Comparison of ENCODE assay signal across 7 mouse cellular contexts in the genomic region with DNA sequence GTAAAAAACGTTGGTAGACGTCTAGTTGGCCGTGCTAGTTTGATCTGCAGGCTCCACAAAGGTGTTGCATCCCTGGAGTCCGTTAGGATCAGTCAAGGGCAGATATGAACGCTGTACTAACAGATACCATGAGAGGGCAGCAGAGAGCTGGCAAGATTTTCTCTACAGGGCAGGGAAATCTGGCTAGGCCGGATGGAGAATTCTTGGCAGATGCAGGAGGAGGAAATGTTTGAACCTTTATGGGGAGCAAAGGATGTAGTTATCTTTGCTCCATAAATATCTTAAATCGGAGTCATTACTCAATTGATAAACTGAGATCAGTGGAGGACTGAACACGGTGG.
DNase-seq lines count a peak whose midpoint lies in the region; ATAC-seq and TF ChIP-seq lines count a peak whose summit lies in the region.

No protein-coding gene starts in this region.

- no peak for ATAC-seq in intestine, embryonic 14.5 days (replicated peaks; ENCODE audit: low FRiP score, low TSS enrichment, low read depth)
- peak; percentile 90 for ATAC-seq in megakaryocyte-erythroid progenitor cell, adult 5-6 weeks (replicated peaks; ENCODE audit: low FRiP score, low TSS enrichment, poor library complexity, severe bottlenecking)

- H3K4me2 ChIP-seq in intestine, embryonic 14.5 days (ENCODE audit: low read length) = no peak overlapping the region

- H3K27me3 ChIP-seq in intestine, embryonic 14.5 days (replicated peaks; ENCODE audit: control insufficient read depth, insufficient read depth, low read length) = no peaks in the 10 kb centered on the region

- H3K36me3 ChIP-seq in intestine, embryonic 14.5 days (ENCODE audit: control insufficient read depth, insufficient read depth, low read length) = no peaks in the 10 kb centered on the region

- H3K4me1 ChIP-seq in intestine, embryonic 14.5 days (replicated peaks; ENCODE audit: control insufficient read depth, insufficient read depth, low read length) = no peaks in the 10 kb centered on the region

- H3K9me3 ChIP-seq in intestine, embryonic 14.5 days (ENCODE audit: control insufficient read depth, low read length) = no peaks in the 10 kb centered on the region

- intact Hi-C loops in gastrocnemius, adult 2 months (cut with DNase I) = no loop called here

- 11% methylated on average over 8 of the region's 8 CpGs for WGBS in intestine, embryonic 14.5 days

- no peak overlapping the region for H3K9ac ChIP-seq in intestine, embryonic 14.5 days (ENCODE audit: low read length)

- no peak overlapping the region for H3K27ac ChIP-seq in gastrocnemius, adult 2 months
- no peak overlapping the region for H3K27ac ChIP-seq in intestine, embryonic 14.5 days (ENCODE audit: low read depth)

- peak; percentile 23 for DNase-seq in adrenal gland, adult 8-10 months
- peak; percentile 67 to 82 for DNase-seq in cerebellum, postnatal 36 days
- DNase-seq in gastrocnemius, adult 2 months = peak; percentile 35
- peak; percentile 90 for DNase-seq in intestine, embryonic 14.5 days (ENCODE audit: low spot score)
- DNase-seq in left cerebral cortex, adult 18-20 months (ENCODE audit: low spot score in 2 of 2) = peak; percentile 79 to 88
- peak; percentile 49 to 67 for DNase-seq in right cerebral cortex, postnatal 36 days (ENCODE audit: low spot score in 2 of 2)

- H3K4me3 ChIP-seq in gastrocnemius, adult 2 months = no peak overlapping the region
- no peak overlapping the region for H3K4me3 ChIP-seq in intestine, embryonic 14.5 days (ENCODE audit: low read depth, low read length)

- TF ChIP-seq CTCF in gastrocnemius, adult 2 months (IDR thresholded peaks at IDR 0.05) = peak; percentile 75

Comparison
In these comparisons a context has a peak if more than half of its experiments do, and no peak if none do; other contexts are left out.
1. DNase-seq: peak in every context shown above with its lines; median percentile 90 in intestine, embryonic 14.5 days; 84 in left cerebral cortex, adult 18-20 months; 74 in cerebellum, postnatal 36 days; 58 in right cerebral cortex, postnatal 36 days; 35 in gastrocnemius, adult 2 months; 23 in adrenal gland, adult 8-10 months.